Mouse (Mus musculus): ENCODE results near the gene Usp35.

DNA sequence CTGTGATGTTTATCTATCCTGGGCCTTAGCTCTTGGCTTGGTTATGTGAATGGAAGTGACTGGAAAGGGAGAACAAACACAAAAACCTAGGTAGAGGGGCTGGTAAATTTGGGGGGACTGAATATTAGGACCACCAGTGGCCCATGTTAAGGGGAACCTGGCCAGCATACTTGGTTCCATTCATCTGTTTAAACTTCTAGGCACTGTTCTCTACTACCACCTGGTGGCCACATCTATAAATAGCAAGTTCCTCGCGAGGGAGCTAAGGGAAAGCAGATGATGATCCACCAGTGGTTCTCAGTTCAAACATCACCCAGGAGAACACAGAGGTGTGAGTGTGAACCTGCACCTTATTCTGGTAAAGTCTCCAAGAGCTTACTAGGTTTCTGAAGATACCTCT lies 34.4 kb downstream of the Usp35 start:
- TF ChIP-seq POLR2A (IDR thresholded peaks at IDR 0.05; ENCODE audit: control insufficient read depth, low read depth, low read length) (no peak), CTCF (IDR thresholded peaks at IDR 0.05; ENCODE audit: control insufficient read depth, insufficient read depth, insufficient replicate concordance, low read depth, low read length) (peak; percentile 16; the same call in 1 of the 2 replicates)

Measured in testis, adult 2 months (tissue).